Mouse (Mus musculus) hindbrain, embryonic 13.5 days (tissue): Measurements from ENCODE around the gene Selenov. TPM values are rescaled to one million over a fixed set of nuclear protein-coding genes. Genes with fewer than 3 reads are reported as not detected.
"Not testable (repeated sequence)": the region's sequence is repeated elsewhere in the genome, so short reads cannot be mapped to it uniquely, and the experiment has no call there.

Experiments
- ATAC-seq: fragments of 200-750 bp; cut with Nextera tagmentation; 2 replicates; pipeline ENCODE4 v1.8.0; 2017; ENCODE audit warnings: moderate TSS enrichment; ENCODE audit not compliant: low FRiP score
- H3K27ac ChIP-seq: fragments of 300-500 bp; sonication (generic); 2 replicates; pipeline ENCODE4 v1.5.1; 2015; ENCODE audit warnings: inconsistent platforms, mild to moderate bottlenecking, moderate library complexity
- H3K27me3 ChIP-seq: fragments of 300-500 bp; sonication (generic); 2 replicates; pipeline ENCODE4 v1.6.1; 2015; ENCODE audit warnings: mild to moderate bottlenecking, inconsistent platforms
- H3K36me3 ChIP-seq: fragments of 300-500 bp; sonication (generic); 2 replicates; pipeline ENCODE4 v1.6.1; 2015; ENCODE audit warnings: mild to moderate bottlenecking, inconsistent platforms
- H3K4me1 ChIP-seq: fragments of 300-500 bp; sonication (generic); replicated peaks from 2 replicates; pipeline ENCODE4 v1.6.1; 2015; ENCODE audit warnings: inconsistent platforms
- H3K4me2 ChIP-seq: fragments of 300-500 bp; sonication (generic); 2 replicates; pipeline ENCODE4 v1.6.1; 2015; ENCODE audit warnings: inconsistent platforms, mild to moderate bottlenecking, moderate library complexity
- H3K4me3 ChIP-seq: fragments of 300-500 bp; sonication (generic); 2 replicates; pipeline ENCODE4 v1.5.1; 2015; ENCODE audit warnings: mild to moderate bottlenecking, inconsistent platforms
- H3K9ac ChIP-seq: fragments of 300-500 bp; sonication (generic); 2 replicates; pipeline ENCODE4 v1.6.1; 2015; ENCODE audit warnings: mild to moderate bottlenecking, inconsistent platforms
- H3K9me3 ChIP-seq: fragments of 300-500 bp; sonication (generic); 2 replicates; pipeline ENCODE4 v1.6.1; 2016; ENCODE audit warnings: inconsistent platforms
- WGBS: fragments of 180-500 bp; shearing (Covaris S2); methylation state at CpG from one replicate; pipeline ENCODE4 v1.1.7; 2015; 5-methylcytosine and 5-hydroxymethylcytosine counted together
- polyA plus RNA-seq: library from polyadenylated mRNA; unstranded; fragments of >200 nt; fragmentation: Nextera tagmentation; extraction: Ambion mirVana; gene quantifications from 2 replicates; pipeline ENCODE4 v1.2.1, GENCODE M21; 2015

Gene Selenov
- polyA plus RNA-seq, 1 experiment from 2014 or later, result 0.74 TPM

GRCm38 (mm10) chr7:28251976-28252375 is 39.0 kb downstream of the Selenov start:
- Histone ChIP-seq H3K36me3 (no peaks in the 10 kb centered on the region), H3K27me3 (no peaks in the 10 kb centered on the region), H3K4me3 (no peak overlapping the region), H3K4me1 (no peaks in the 10 kb centered on the region), H3K9ac (no peak overlapping the region), H3K4me2 (no peak overlapping the region), H3K27ac (no peak overlapping the region), H3K9me3 (no peaks in the 10 kb centered on the region; the same call in 1 of the 2 replicates)
- ATAC-seq, result no peak
- 91% methylated on average over 17 of the region's 17 CpGs for WGBS

- Histone ChIP-seq H3K27ac (no peak overlapping the region), H3K4me1 (no peaks in the 10 kb centered on the region), H3K9ac (no peak overlapping the region), H3K4me2 (no peak overlapping the region), H3K9me3 (no peaks in the 10 kb centered on the region), H3K36me3 (no peaks in the 10 kb centered on the region), H3K27me3 (no peaks in the 10 kb centered on the region), H3K4me3 (no peak overlapping the region)
- WGBS, result 90% methylated on average over 3 of the region's 3 CpGs
- no peak for ATAC-seq
Measured at GRCm38 (mm10) chr7:28248957-28249356, 42.0 kb downstream of the Selenov start.

GRCm38 (mm10) chr7:28243943-28244342 is 47.0 kb downstream of the Selenov start:
- not testable (repeated sequence) for H3K4me1 ChIP-seq, H3K36me3 ChIP-seq, H3K27ac ChIP-seq, H3K4me3 ChIP-seq, H3K27me3 ChIP-seq, H3K9me3 ChIP-seq, H3K4me2 ChIP-seq, ATAC-seq, H3K9ac ChIP-seq
- WGBS, result 65% methylated on average over 2 of the region's 2 CpGs

Other genes starting within 250 kb of the Selenov start
- 304 and 316 TPM in 2 replicates for gene Psmc4, start 241.1 kb downstream of the Selenov start, polyA plus RNA-seq
- 0.09 TPM in 1 of 2 replicates, not detected in the other for gene Fcgbp, start 219.9 kb downstream of the Selenov start, polyA plus RNA-seq
- 0.06 and 0.16 TPM in 2 replicates for gene 9530053A07Rik, start 161.7 kb downstream of the Selenov start, polyA plus RNA-seq
- 84.2 and 92.0 TPM in 2 replicates for gene Fbl, start 121.5 kb downstream of the Selenov start, polyA plus RNA-seq
- gene Dyrk1b, start 111.7 kb downstream of the Selenov start, polyA plus RNA-seq, result 15.1 and 16.3 TPM in 2 replicates
- 4.3 and 4.6 TPM in 2 replicates for gene Eid2, start 23.3 kb downstream of the Selenov start, polyA plus RNA-seq
- 36.0 and 36.9 TPM in 2 replicates for gene Eid2b, start 13.4 kb downstream of the Selenov start, polyA plus RNA-seq
- gene Dll3, start 11.1 kb upstream of the Selenov start, polyA plus RNA-seq, result 22.2 and 24.5 TPM in 2 replicates
- 134 and 136 TPM in 2 replicates for gene Timm50, start 20.9 kb upstream of the Selenov start, polyA plus RNA-seq
- gene Supt5, start 47.6 kb upstream of the Selenov start, polyA plus RNA-seq, result 92.1 and 97.7 TPM in 2 replicates
- gene Rps16, start 59.5 kb upstream of the Selenov start, polyA plus RNA-seq, result 537 and 543 TPM in 2 replicates
- 32.0 and 34.6 TPM in 2 replicates for gene Plekhg2, start 81.4 kb upstream of the Selenov start, polyA plus RNA-seq
- gene Zfp36, start 89.1 kb upstream of the Selenov start, polyA plus RNA-seq, result 4.6 and 4.9 TPM in 2 replicates
- gene Med29, start 101.5 kb upstream of the Selenov start, polyA plus RNA-seq, result 43.7 and 44.8 TPM in 2 replicates
- 93.0 and 100 TPM in 2 replicates for gene Paf1, start 101.8 kb upstream of the Selenov start, polyA plus RNA-seq
- gene Gmfg, start 146.3 kb upstream of the Selenov start, polyA plus RNA-seq, result 5.2 and 5.3 TPM in 2 replicates
- gene Lrfn1, start 160.8 kb upstream of the Selenov start, polyA plus RNA-seq, result 11.3 and 11.8 TPM in 2 replicates
- not detected in 2 replicates for gene Ifnl2, start 219.3 kb upstream of the Selenov start, polyA plus RNA-seq
- not detected in 2 replicates for gene Ifnl3, start 231.7 kb upstream of the Selenov start, polyA plus RNA-seq
- not detected in 2 replicates for gene Sycn, start 249.7 kb upstream of the Selenov start, polyA plus RNA-seq